Mouse (Mus musculus): Measurements from ENCODE around the gene Ccdc12. TPM values are rescaled to one million over a fixed set of nuclear protein-coding genes. Genes with fewer than 3 reads are reported as not detected.

Ccdc12 gene
- total RNA-seq, 1 experiment from 2014 or later, result 123 TPM

DNA sequence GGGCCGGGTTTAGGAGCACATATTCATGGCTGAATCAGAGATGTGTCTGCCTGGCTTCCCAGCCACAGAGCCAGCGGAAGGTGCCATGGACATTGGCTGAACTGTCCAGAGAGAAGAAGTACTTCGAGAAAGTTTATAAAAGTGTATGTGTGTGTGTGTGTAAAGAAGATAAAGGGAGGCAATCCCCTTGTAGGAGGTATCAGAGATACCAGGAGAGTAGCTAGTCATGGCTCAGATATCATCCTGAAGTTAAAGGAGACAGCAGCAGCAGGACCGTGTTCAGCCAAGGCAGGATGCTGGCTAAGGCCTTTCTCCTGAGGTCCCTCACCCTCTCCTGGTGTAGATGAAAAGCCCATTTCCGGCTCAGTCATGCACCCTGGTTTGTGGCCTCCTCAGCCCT lies 95.1 kb downstream of the Ccdc12 start:
- no peak for ATAC-seq (ENCODE audit: extremely low read depth, insufficient number of reproducible peaks, low FRiP score, poor library complexity, severe bottlenecking)

- no peak for ATAC-seq (ENCODE audit: extremely low read depth, insufficient number of reproducible peaks, low FRiP score, poor library complexity, severe bottlenecking)
Measured at GRCm38 (mm10) chr9:110752917-110753435, 96.7 kb downstream of the Ccdc12 start.

GRCm38 (mm10) chr9:110753773-110754172 lies 97.5 kb downstream of the Ccdc12 start:
- ATAC-seq (ENCODE audit: extremely low read depth, insufficient number of reproducible peaks, low FRiP score, poor library complexity, severe bottlenecking), result no peak

DNA sequence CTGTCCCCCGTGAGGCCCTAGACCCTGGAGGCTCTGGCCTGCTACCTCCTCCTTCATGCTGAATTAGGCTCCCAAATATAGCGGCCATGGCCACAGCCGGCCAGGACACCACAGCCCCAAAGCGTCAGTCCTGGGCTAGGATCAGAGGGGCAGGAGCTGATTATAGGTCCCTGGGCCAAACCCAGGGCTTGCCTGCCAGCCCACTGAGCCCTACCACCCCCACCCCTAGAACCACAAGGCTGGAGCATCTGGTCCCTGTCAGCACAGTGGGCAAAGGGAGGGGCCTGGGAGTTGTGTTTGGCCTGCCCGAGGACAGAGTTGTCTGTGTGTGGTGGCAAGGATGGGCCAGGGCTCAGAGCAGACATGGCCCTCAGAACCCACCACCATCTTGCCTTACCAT lies 101.5 kb downstream of the Ccdc12 start:
- ATAC-seq (ENCODE audit: extremely low read depth, insufficient number of reproducible peaks, low FRiP score, poor library complexity, severe bottlenecking), result no peak

DNA sequence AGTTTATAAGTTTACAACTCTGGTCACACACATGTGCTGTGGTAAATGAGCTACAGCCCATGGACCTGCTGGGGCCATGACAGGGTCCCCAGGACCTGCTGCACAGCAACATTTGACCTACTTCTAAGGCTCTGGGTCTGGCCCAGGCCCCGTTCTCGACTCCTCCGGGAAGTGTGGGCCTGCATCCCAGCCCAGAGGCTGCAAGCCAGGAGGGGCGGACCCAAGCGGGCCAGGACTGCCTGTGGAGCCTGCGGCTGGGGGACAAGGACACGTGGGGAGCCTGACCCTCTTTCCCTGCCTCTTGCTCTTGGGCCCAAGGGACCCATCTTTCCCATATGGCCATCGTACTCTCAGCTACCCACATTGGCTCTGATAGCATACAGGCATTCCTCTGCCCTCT lies 102.3 kb downstream of the Ccdc12 start:
- ATAC-seq (ENCODE audit: extremely low read depth, insufficient number of reproducible peaks, low FRiP score, poor library complexity, severe bottlenecking), result no peak

DNA sequence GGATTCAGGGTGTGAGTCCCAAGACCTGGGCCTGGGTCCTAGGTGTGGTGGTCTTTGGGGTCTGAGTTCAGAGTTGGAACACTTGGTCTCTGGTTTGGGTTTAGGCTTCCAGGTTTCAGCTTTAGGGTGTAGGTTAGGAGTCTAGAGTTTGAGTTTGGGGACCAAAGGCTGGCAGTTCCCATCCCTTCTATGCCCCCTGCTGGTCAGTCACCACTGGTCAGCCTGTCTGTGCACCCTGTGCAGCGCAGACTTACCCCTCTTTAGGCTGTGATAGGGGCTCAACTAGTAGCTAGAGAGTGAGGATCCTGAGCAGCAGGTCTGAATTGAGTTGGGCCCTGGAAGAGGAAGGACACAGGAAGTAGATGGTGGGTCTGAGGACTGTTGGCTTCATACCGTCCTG lies 103.0 kb downstream of the Ccdc12 start:
- ATAC-seq (ENCODE audit: extremely low read depth, insufficient number of reproducible peaks, low FRiP score, poor library complexity, severe bottlenecking), result peak; percentile 38; the same call in 1 of the 2 replicates

GRCm38 (mm10) chr9:110760886-110761285 lies 104.6 kb downstream of the Ccdc12 start:
- ATAC-seq (ENCODE audit: extremely low read depth, insufficient number of reproducible peaks, low FRiP score, poor library complexity, severe bottlenecking), result no peak

Other genes with a start within 250 kb of the Ccdc12 start
- gene Ptpn23, start 248.3 kb upstream of the Ccdc12 start, total RNA-seq (2017), result 14.7 and 15.6 TPM in 2 replicates
- gene Ngp, start 236.8 kb upstream of the Ccdc12 start, total RNA-seq (2017), result 17.9 and 25.6 TPM in 2 replicates
- gene Klhl18, start 179.8 kb upstream of the Ccdc12 start, total RNA-seq (2017), result 41.9 and 42.6 TPM in 2 replicates
- gene Kif9, start 179.5 kb upstream of the Ccdc12 start, total RNA-seq (2017), result 5.1 and 5.4 TPM in 2 replicates
- 381 and 399 TPM in 2 replicates for gene Setd2, start 123.9 kb upstream of the Ccdc12 start, total RNA-seq (2017)
- 13.8 and 14.0 TPM in 2 replicates for gene Nradd, start 32.1 kb upstream of the Ccdc12 start, total RNA-seq (2017)
- gene Nbeal2, start 2.3 kb upstream of the Ccdc12 start, total RNA-seq (2017), result 110 and 138 TPM in 2 replicates
- not detected in 2 replicates for gene Myl3, start 85.4 kb downstream of the Ccdc12 start, total RNA-seq (2017)
- gene Pth1r, start 90.6 kb downstream of the Ccdc12 start, total RNA-seq (2017), result not detected in 2 replicates
- not detected in 2 replicates for gene Prss42, start 141.7 kb downstream of the Ccdc12 start, total RNA-seq (2017)
- not detected in 2 replicates for gene Prss44, start 157.5 kb downstream of the Ccdc12 start, total RNA-seq (2017)
- not detected in 2 replicates for gene Prss43, start 170.2 kb downstream of the Ccdc12 start, total RNA-seq (2017)
- not detected in 2 replicates for gene Prss45, start 178.1 kb downstream of the Ccdc12 start, total RNA-seq (2017)
- not detected in 2 replicates for gene Prss46, start 188.0 kb downstream of the Ccdc12 start, total RNA-seq (2017)
- gene Prss50, start 201.5 kb downstream of the Ccdc12 start, total RNA-seq (2017), result not detected in 2 replicates
- 16.4 and 18.2 TPM in 2 replicates for gene Als2cl, start 223.4 kb downstream of the Ccdc12 start, total RNA-seq (2017)
- gene Tmie, start 223.6 kb downstream of the Ccdc12 start, total RNA-seq (2017), result 2.6 and 2.9 TPM in 2 replicates